Mouse (Mus musculus): ENCODE measurements around the gene Lipm.

Lipm gene

DNA sequence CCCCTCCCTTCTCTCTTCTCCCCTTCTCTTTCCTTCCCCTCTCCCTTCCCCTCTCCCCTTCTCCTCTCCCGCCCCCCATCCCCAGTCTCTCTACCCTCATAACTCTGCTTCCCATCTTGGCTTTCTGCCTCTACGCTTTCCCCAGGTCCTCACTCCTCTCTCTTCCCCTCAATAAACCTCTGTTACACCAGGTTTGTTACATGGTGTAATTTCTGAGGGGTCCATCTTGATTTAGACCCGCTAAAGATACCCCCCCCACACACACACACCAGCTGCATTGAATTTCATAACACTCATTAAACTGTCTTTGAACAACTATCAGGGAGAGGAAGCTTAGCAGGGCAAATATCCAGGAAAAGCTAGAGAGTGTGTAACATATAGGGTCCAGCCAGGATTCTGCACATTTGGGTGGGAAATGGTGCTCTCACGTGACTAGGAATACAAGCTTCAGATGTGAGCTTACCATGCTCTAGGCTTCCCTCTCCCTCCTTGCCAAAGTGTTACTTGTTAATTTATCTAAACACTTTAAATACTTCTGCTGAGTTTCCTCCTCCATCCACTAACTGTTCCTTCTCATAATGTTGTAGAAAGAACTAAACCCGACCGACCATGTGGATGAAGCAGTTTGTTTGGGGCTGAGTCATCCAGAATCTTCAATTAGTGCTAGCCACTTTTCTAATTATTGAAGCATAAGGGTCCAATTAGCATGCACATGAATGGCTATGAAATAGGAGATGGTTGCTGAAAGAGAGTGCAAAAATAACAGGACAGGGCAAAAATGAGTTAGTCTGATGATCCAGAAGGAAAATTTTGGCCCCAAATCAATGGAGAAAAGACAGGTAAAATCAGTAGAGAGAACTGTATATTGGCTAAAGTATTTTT lies 52.8 kb downstream of the Lipm start:
- in situ Hi-C loops (cut with MboI; ENCODE audit: unreplicated experiment in 2 of 2): no loop called here

GRCm38 (mm10) chr19:34162693-34163092 lies 62.0 kb downstream of the Lipm start:
- in situ Hi-C loops (cut with MboI; ENCODE audit: unreplicated experiment in 2 of 2): loop anchor here (10.0 kb wide), 1 partner anchor 62 kb away; no protein-coding TSS in a partner anchor

GRCm38 (mm10) chr19:34165891-34166290 lies 65.2 kb downstream of the Lipm start, which contains the start of gene Ankrd22:
Gene Ankrd22 (minus strand): TSS chr19:34166053.
- in situ Hi-C loops (cut with MboI; ENCODE audit: unreplicated experiment in 2 of 2): loop anchor here (10.0 kb wide), 1 partner anchor 59 kb away; no protein-coding TSS in a partner anchor

DNA sequence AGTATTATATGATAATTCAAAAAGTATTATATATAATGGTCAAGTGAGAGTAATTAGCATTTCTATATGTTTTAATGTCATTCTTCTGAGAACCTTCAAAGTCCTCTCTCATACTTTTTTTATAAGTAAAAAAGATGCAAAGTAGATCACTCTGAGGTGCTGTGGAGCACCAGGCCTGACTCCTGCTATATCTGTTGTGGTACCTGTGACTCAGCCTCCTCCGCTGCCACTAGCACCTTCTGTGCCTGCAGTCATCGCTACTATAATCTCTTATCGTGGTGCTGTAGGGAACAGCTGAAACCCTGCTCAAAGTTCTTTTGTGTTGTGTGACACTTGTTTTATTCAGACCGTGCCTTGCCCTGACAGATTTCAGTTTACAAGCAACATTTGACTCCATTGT lies 65.7 kb downstream of the Lipm start:
- in situ Hi-C loops (cut with MboI; ENCODE audit: unreplicated experiment in 2 of 2): loop anchor here (10.0 kb wide), 1 partner anchor 58 kb away; no protein-coding TSS in a partner anchor

- in situ Hi-C loops (cut with MboI; ENCODE audit: unreplicated experiment in 2 of 2): loop anchor here (10.0 kb wide), 1 partner anchor 57 kb away; no protein-coding TSS in a partner anchor
Measured at GRCm38 (mm10) chr19:34167896-34168661, 67.3 kb downstream of the Lipm start.

- in situ Hi-C loops (cut with MboI; ENCODE audit: unreplicated experiment in 2 of 2): loop anchor here (10.0 kb wide), 1 partner anchor 56 kb away; no protein-coding TSS in a partner anchor
Measured at GRCm38 (mm10) chr19:34169121-34169520, 68.4 kb downstream of the Lipm start.

GRCm38 (mm10) chr19:34171167-34171566 lies 70.4 kb downstream of the Lipm start:
- in situ Hi-C loops (cut with MboI; ENCODE audit: unreplicated experiment in 2 of 2): no loop called here

All from v-Abl transformed pro-B cells (cell line).